Mouse (Mus musculus) ES-CJ7 (cell line): ENCODE data around the gene Mpp5.

Experiments used
- DNase-seq: peaks from one replicate; pipeline ENCODE4 v3.0.0; 2011; ENCODE audit warnings: low read depth, low spot score

Mpp5 gene

GRCm38 (mm10) chr12:78748557-78749377 lies at the start of gene Mpp5:
Gene Mpp5, plus strand, starts transcription at chr12:78748907.
- DNase-seq, result peak; percentile 93

GRCm38 (mm10) chr12:78717783-78718182 lies 30.9 kb upstream of the Mpp5 start:
- DNase-seq, result no peak

GRCm38 (mm10) chr12:78727723-78728122 lies 21.0 kb upstream of the Mpp5 start:
- DNase-seq, result no peak

- DNase-seq, result no peak
Measured at GRCm38 (mm10) chr12:78739633-78740032, 9.1 kb upstream of the Mpp5 start.

- DNase-seq, result no peak
Measured at GRCm38 (mm10) chr12:78740289-78740688, 8.4 kb upstream of the Mpp5 start.

GRCm38 (mm10) chr12:78746226-78746625 lies 2.5 kb upstream of the Mpp5 start:
- no peak for DNase-seq

GRCm38 (mm10) chr12:78747406-78747805 lies 1.3 kb upstream of the Mpp5 start:
- DNase-seq, result no peak

GRCm38 (mm10) chr12:78748113-78748512 lies 594 bp upstream of the Mpp5 start:
- no peak for DNase-seq

GRCm38 (mm10) chr12:78749378-78749801 lies 683 bp downstream of the Mpp5 start:
- DNase-seq, result peak; percentile 46

- no peak for DNase-seq
Measured at GRCm38 (mm10) chr12:78761979-78762378, 13.3 kb downstream of the Mpp5 start.

- no peak for DNase-seq
Measured at GRCm38 (mm10) chr12:78769031-78769713, 20.5 kb downstream of the Mpp5 start.

GRCm38 (mm10) chr12:78773211-78773610 lies 24.5 kb downstream of the Mpp5 start:
- DNase-seq, result no peak

GRCm38 (mm10) chr12:78777916-78778315 lies 29.2 kb downstream of the Mpp5 start:
- DNase-seq, result no peak

GRCm38 (mm10) chr12:78778423-78779067 lies 29.8 kb downstream of the Mpp5 start:
- no peak for DNase-seq

GRCm38 (mm10) chr12:78788266-78788873 lies 39.7 kb downstream of the Mpp5 start:
- DNase-seq, result no peak

GRCm38 (mm10) chr12:78790791-78791190 lies 42.1 kb downstream of the Mpp5 start:
- no peak for DNase-seq

GRCm38 (mm10) chr12:78794236-78794635 lies 45.5 kb downstream of the Mpp5 start:
- no peak for DNase-seq

GRCm38 (mm10) chr12:78800036-78800435 lies 51.3 kb downstream of the Mpp5 start:
- DNase-seq, result no peak

GRCm38 (mm10) chr12:78801836-78802235 lies 53.1 kb downstream of the Mpp5 start:
- DNase-seq, result no peak

GRCm38 (mm10) chr12:78814437-78814836 lies 65.7 kb downstream of the Mpp5 start:
- DNase-seq, result no peak

GRCm38 (mm10) chr12:78834496-78834895 lies 85.8 kb downstream of the Mpp5 start:
- no peak for DNase-seq

GRCm38 (mm10) chr12:78839906-78840305 lies 91.2 kb downstream of the Mpp5 start:
- no peak for DNase-seq
